Mouse (Mus musculus) left cerebral cortex, postnatal 36 days (tissue): ENCODE data around the gene Olfr98. TPM values are rescaled to one million over a fixed set of nuclear protein-coding genes. Genes with fewer than 3 reads are reported as not detected.
A peak's percentile ranks its signal among the peaks of the same experiment; 100 is the strongest.
"Not testable (repeated sequence)": the region's sequence is repeated elsewhere in the genome, so short reads cannot be mapped to it uniquely, and the experiment has no call there.

ENCODE experiments used
- DNase-seq, 2 experiments: peaks; one replicate each; pipeline ENCODE4 v3.0.0; 2021 to 2022; ENCODE audit warnings: low spot score in 2 of 2, mixed read lengths in 1 of 2
- intact Hi-C: fragments of 180-260 bp; cut with DNase I; formaldehyde crosslinking; loops from one replicate; pipeline ENCODE4 v1.15.1; 2025
- total RNA-seq, 2 experiments: library from RNA; stranded (reverse); gene quantifications; 2 replicates each; pipeline ENCODE4 v1.2.3; 2021

The Olfr98 gene
- total RNA-seq, result not detected

DNA sequence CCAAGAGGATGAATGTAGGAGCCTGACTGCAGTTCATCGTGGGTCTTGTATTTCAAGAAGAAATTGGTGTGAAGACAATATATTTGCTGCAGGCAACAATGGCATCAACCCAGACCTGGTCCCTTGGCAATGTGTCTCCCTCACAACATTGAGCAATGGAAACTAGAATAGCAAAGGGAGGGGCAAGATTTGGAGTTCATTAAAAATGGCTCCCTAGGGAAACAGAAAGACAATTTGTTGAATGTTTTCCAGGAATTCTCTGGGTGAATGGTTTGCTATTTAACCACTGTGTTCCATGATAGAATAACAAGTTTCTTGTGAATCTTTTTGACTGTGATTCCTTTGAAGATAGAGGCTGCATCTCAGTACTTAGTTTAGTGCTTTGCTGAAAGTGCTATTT lies at the start of gene Olfr98:
Gene Olfr98, minus strand, starts transcription at position 124 of the 400 bp plus-strand sequence.
- DNase-seq, result no peak
- intact Hi-C loops, result no loop called here

DNA sequence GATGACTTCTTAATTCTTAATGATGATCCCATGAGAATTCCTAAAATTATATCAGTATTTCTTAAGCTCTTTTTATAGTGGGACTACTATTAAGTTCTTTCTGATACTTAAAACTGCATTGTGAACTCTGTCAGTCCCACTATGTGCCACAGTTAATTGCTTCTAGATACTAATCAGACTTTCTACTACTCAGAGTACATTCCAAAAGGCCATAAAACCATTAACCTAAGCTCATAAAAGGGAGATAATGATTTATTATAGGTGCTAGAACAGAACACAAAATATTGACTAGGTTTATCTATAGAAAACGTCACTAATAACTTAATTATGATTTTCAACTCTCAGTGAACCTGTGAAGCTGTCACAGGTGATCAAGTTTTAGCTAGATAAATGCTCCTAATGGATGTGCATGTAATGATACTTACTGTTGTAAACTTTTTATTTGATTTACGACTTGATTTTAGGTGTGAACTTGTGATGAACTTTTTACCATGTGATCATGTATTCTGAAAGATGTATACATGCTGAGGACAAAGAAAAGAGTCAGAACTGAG lies 46.7 kb upstream of the Olfr98 start:
- intact Hi-C loops, result no loop called here
- DNase-seq, result no peak

GRCm38 (mm10) chr17:37308483-37308882 lies 44.9 kb upstream of the Olfr98 start:
- intact Hi-C loops, result loop anchor here (10.0 kb wide), 1 partner anchor 426 kb away; no protein-coding TSS in a partner anchor

DNA sequence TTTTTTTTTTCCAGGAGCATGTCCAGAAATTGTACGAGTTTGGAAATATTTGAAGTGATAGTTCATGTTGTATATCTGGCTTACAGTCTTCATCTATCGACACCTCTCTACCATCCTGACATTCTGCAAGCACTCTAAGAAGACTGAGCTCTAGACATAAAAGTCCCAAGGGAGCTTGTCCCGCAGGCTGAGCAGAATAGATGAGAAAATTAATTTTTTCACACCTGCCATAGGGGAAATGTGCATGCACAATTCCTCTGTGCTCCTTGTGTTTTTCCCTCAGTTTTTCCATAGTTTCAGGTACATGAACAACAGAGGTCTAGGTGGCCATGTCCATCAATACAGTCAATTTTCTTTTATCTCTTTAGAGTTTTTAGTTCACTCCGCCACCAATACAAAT lies 40.7 kb upstream of the Olfr98 start, which contains the start of gene Olfr101:
Gene Olfr101, minus strand, starts transcription at position 101 of the 400 bp plus-strand sequence.
- intact Hi-C loops, result loop anchor here (10.0 kb wide), 1 partner anchor 431 kb away; no protein-coding TSS in a partner anchor
- no peak for DNase-seq

More at GRCm38 (mm10) chr17:37308483-37308882, 44.9 kb upstream of the Olfr98 start:
- no peak for DNase-seq

DNA sequence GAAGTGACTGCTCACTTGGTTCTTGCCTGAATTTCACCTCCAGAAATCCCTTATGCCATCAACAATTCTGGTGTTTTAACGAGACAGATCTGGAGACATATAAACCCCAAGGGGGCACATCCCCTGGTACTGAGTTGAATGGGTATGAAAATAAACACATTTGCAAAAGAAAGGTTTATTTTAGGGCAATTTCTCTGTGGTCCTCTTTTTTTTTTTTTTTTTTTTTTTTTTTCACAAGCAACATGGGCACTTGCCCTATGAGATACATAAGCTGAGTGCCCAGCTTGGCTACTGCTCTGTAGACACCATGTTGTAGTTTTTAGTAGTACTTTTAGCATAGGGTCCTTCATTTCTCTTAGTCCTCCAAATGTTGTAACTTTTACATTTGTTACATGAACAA lies 19.8 kb upstream of the Olfr98 start, which contains the start of gene Olfr99:
Gene Olfr99, minus strand, starts transcription at position 101 of the 400 bp plus-strand sequence.
- intact Hi-C loops, result no loop called here
- no peak for DNase-seq

GRCm38 (mm10) chr17:37280331-37280730 lies 16.8 kb upstream of the Olfr98 start:
- no peak for DNase-seq
- intact Hi-C loops, result no loop called here

GRCm38 (mm10) chr17:37276573-37276972 lies 13.0 kb upstream of the Olfr98 start:
- intact Hi-C loops, result no loop called here
- no peak for DNase-seq

DNA sequence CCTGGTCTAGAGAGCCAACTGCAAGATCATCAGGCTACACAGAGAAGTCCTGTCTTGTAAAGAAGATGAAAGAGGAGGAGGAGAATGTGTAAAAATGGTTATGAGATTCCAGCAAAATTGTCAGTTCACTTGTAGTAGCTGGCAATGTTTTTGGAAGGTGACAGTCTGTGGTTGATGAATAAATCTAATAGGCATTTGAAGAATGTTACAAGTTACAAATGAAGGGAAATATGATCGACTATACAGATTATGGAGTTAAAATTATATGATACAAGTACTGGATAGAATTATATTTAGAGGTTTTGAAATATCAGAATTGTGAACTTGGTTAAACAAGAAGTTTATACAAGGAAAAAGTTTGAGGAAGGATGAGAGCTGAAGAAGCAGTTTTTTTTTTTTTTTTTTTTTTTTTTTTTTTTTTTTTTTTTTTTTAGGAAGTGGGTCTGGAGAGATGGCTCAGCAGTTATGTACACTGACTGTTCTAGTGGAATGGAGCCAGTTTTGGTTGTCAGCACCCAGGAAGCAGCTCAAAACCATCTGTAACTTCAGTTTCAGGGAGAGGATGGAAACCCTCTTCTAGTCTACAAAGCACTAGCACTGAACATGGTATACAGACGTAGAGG lies 12.2 kb upstream of the Olfr98 start:
- intact Hi-C loops, result no loop called here
- DNase-seq, result no peak

DNA sequence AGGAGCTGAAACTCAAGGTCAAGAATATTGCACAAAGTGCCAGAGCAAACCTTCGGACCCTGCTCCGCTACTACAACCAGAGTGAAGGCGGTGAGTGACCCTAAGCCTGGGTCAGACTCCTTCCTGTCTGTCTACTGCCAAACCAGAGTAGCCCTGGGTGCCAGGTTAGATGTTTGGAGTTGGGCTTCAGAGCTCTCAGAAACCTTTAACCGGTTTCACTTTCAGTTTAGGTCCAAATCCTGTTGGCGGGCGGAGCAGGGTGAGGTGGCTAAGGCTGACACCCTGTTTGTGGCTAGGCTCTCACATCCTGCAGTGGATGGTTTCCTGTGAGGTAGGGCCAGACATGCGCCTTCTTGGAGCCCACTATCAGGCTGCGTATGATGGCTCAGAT lies 7.1 kb upstream of the Olfr98 start:
- intact Hi-C loops, result no loop called here
- DNase-seq, result peak; percentile 6 to 7

- intact Hi-C loops, result no loop called here
- peak; percentile 79 to 90 for DNase-seq
These were observed 6.6 kb upstream of the Olfr98 start, which contains the start of gene H2-M3 for GRCm38 (mm10) chr17:37270058-37270701. TSS of gene H2-M3 (plus strand) at chr17:37270220.

GRCm38 (mm10) chr17:37250544-37250943 lies 13.0 kb downstream of the Olfr98 start:
- intact Hi-C loops, result no loop called here
- DNase-seq, result no peak

DNA sequence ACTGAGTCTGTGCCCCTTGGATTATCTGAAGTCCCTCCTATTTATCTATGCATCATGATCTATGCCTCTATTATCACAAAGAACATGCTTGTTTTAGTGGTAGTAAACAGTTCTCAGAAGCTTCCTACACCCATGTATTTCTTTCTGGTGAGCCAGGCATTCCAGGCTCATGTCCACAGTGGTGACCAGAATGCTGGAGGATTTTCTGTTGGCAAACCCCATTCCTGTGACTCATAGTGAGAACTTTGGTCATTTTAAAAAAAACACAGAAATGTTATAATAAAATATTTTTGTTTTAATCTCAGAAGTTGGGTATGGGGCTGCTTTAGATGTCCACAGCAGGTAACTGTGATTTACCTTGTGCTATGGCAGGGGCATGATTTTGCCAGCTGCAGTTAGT lies 14.1 kb downstream of the Olfr98 start:
- no peak for DNase-seq
- intact Hi-C loops, result no loop called here

GRCm38 (mm10) chr17:37246715-37247114 lies 16.8 kb downstream of the Olfr98 start:
- peak in 1 of 2 experiments; percentile 5 for DNase-seq
- intact Hi-C loops, result no loop called here

DNA sequence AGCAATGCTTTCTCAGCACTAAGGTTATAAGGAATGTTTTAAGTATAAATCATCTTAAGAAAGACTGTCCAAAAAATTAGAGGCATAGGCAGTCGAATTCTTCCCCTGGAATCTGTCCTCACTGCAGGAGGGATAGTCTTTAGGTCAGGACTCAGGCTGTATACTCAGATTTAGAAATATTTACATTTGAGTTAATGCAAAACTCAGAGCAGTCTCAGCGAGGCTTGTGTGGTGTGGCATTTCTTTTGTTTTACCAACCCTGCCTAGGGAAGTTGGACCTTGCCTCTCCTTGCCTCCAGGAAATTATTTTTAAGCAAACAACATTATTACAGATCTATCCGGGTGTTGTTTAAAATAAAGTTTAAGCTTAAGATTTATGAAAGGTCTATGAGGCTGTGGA lies 21.4 kb downstream of the Olfr98 start:
- DNase-seq, result no peak
- intact Hi-C loops, result no loop called here

- intact Hi-C loops, result not testable (repeated sequence)
These were observed 26.3 kb downstream of the Olfr98 start, which contains the start of gene Olfr97 for GRCm38 (mm10) chr17:37237230-37237629. TSS of gene Olfr97 (minus strand) at chr17:37237330.

GRCm38 (mm10) chr17:37221879-37222278 lies 41.7 kb downstream of the Olfr98 start:
- intact Hi-C loops, result no loop called here
- no peak for DNase-seq

More at GRCm38 (mm10) chr17:37237230-37237629, 26.3 kb downstream of the Olfr98 start, which contains the start of gene Olfr97:
- DNase-seq, result not testable (repeated sequence)

DNA sequence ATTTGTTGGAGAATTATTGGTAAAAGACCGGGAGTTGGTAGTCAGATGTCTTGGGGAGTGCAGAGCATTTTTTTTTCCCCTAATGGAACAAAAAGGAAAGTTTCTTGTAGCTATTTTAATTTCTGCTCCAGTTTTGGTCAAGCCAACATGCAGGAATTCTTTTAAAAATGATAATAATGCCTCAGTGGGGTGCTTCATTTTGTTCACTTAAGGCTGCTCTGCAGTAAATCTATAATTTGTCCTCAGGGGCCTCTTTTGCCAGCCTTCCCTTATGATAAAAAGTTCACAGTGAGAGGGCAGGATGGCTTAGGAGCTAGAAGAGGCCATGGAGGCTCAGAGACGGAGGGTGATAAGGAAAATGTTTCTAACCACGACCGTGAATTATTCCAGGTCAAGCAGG lies 43.7 kb downstream of the Olfr98 start, which contains the start of gene Olfr96:
Gene Olfr96, plus strand, starts transcription at position 301 of the 400 bp plus-strand sequence.
- intact Hi-C loops, result no loop called here
- no peak for DNase-seq

GRCm38 (mm10) chr17:37218486-37218885 lies 45.1 kb downstream of the Olfr98 start:
- intact Hi-C loops, result no loop called here
- DNase-seq, result no peak

- intact Hi-C loops, result no loop called here
- DNase-seq, result no peak
These were observed 50.5 kb downstream of the Olfr98 start, which contains the start of gene Olfr95 for GRCm38 (mm10) chr17:37213018-37213417. TSS of gene Olfr95 (minus strand) at chr17:37213118.
